Mouse (Mus musculus) spleen, postnatal 10 days (tissue): ENCODE measurements around the gene Lgr6.

Experiments
- DNase-seq, 2 experiments: peaks; one replicate each; pipeline ENCODE4 v3.0.0; 2021 to 2022; ENCODE audit warnings: low spot score in 2 of 2

Gene Lgr6

DNA sequence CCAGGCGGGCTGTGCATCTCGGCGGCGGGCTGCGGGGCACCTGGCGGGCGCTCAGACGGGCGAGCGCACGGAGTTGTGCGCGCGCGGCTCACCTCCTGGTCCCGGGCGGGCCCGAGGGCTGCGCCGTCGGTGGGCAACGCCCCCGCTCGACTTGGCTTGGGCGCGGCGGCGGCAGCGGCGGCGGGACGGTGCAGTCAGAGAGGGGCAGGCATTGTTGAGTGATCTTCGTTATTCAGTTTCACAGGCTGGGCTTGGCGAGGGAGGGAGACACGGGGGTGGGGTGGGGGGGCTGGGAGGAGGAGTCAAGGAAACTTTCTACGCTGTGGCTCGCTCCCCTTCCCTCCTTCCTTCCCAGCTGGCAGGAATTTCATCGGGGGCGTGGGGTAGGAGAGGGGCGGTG is at the start of gene Lgr6:
TSS of gene Lgr6 (minus strand) at position 153 of the 400 bp plus-strand sequence.
- peak in 1 of 2 experiments; percentile 30 for DNase-seq

GRCm38 (mm10) chr1:135154411-135154959 is 49.4 kb upstream of the Lgr6 start:
- peak; percentile 78 for DNase-seq

DNA sequence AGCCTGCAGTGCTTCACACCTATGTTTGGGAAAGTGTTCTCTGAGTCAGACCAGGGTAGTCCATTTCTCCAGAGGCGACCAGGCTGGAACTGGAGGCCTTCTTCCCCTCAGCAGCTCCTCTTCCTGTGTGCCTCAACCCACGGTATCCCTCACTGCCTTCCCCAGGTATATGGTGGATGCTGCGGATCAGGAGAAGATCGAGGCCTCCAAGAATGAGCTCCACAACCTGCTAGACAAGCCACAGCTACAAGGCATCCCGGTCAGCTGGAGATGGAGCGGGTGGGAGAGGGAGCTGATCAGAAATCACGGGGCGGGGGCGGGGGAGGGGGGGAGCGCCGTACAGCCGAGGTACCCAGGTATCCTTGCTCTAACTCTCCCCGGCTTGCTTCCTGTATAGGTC is 48.9 kb upstream of the Lgr6 start:
- DNase-seq: no peak

GRCm38 (mm10) chr1:135148996-135149395 is 43.9 kb upstream of the Lgr6 start:
- DNase-seq: peak in 1 of 2 experiments; percentile 14

DNA sequence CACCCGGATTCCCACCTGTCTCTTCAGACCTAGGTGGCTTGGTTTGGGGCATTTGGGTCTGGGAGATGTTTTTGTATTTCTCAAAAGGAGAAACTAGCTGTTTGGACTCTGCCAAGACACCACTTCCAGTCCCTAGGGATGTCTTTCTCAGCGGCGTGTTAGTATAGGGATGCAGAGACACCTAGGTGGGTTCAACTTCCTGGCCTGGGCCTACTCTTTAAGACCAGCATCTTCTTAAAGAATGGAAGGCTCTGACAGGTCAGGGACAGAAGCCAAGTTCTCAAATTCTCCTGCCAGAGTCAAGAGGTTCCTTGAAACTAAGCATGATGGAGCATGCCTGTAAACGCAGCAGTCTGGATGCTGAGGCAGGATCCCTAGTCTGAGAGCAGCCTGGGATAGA is 43.4 kb upstream of the Lgr6 start:
- no peak for DNase-seq

- no peak for DNase-seq
Measured at GRCm38 (mm10) chr1:135147702-135148058, 42.6 kb upstream of the Lgr6 start.

DNA sequence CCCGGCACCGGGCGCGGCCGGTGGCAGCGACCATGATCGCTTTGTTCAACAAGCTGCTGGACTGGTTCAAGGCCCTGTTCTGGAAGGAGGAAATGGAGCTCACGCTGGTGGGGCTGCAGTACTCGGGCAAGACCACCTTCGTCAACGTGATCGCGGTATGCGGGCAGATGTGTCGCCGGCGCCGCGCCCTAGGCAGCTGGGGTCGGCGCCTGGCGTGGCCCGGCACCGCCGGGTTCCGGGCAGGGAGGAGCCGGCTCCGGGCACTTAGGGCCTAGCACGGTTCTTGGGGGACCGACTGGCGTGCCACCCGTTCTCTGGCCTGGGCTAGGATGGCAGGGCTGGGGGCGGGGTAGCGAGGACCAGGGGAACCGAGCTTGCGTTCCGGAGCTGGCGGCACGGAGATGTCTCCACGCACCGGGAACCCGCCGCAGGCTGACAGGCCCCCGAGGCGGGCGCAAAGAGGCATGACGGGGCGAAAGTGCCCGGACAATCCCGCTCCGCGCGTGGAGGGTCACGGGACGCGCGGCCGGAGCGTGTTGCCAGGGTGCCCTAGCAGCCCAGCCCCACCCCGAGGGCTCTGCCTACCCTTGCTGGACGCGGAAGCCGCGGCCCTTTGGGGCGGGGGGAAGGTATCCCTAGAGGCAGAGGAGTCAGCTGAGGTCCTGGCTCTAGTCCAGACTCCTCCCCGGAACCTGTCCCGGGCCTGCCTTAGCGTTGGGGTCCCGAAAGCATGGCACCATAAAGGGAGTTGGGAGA is 42.0 kb upstream of the Lgr6 start:
- peak; percentile 76 to 82 for DNase-seq

DNA sequence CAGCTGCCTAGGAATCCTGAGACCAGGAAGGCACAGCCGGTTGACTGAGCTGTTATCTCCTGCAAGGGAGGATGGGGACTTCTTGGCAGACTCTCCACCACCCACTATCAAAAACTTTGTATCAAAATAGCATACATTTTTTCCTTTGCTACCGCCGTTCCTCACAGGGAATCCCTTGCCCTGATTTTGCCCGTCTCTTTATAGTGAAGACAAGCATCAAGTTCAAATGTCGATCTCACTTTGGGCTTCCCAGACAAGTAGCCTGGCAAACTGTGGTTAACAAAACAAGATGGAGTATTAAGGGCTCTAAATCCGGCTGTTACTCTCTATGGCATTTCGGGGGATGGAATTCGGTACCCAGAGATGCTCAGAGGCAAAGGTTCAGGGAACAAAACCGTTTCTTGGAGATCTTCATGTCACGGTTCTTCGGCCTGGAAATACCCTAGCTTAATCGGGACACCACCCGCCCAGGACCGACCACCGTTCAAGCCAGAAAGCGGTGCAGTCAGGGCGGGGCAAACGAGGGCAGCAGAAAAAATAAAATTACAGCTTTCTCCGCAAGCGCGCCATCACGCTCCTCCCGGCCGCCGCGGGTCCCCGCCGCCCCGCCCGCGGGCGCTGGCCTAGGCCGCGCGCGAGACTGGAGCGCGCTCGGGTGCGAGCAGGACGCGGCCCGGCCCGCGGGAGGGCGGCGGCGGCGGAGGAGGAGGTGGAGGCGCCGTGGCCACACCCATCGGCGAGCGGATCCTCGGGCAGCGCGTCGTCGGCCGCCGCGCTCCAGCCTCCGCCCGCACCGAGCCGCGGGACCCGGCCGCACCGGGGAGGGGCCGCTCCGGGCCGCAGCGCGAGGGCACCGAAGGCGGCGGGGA is 41.2 kb upstream of the Lgr6 start, which contains the start of gene Arl8a:
TSS of gene Arl8a (plus strand) at position 748 of the 869 bp plus-strand sequence.
- DNase-seq: peak; percentile 81 to 91

DNA sequence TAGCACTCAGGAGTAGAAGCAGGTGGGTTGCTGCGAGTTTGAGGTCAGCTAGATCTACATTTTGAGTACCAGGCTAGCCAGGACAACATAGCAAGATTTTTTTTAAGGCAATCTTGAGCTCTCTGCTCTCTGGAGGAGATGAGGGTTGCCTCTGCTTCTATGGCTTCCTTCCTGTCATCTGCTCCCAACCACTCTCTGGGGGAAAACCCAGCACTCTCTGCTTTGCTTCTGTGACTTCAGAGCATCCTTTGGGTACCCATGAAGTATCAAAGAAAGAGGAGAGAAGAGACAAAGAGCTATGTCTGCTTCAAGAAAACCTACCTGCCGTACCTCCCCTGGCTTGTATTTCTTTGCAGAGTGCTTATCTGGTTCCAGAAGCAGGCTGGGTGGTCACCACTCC is 38.9 kb upstream of the Lgr6 start:
- DNase-seq: no peak

- DNase-seq: no peak
Measured at GRCm38 (mm10) chr1:135142452-135142851, 37.4 kb upstream of the Lgr6 start.

GRCm38 (mm10) chr1:135139906-135140305 is 34.8 kb upstream of the Lgr6 start:
- peak in 1 of 2 experiments; percentile 37 for DNase-seq

DNA sequence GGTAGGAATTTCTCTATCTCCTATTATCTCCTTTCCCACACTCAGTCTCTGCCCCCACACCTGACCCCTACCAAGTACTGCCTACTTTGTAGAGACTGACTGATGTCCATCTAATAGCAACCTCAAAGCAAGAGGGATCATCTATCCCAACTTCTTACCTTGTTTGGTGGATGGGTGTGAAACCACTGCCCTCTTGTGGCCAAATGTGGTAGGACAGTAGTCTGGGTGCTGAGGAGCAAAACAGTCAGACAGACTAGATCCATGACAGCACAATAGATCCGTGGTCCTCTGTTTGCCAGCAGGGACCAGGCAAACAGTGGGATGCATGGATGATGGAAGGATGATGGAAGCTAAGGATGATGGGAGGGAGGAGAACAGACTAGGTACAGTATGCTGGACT is 31.4 kb upstream of the Lgr6 start:
- DNase-seq: peak; percentile 66 to 82

- DNase-seq: no peak
Measured at GRCm38 (mm10) chr1:135135111-135135787, 30.2 kb upstream of the Lgr6 start.

- peak; percentile 41 to 55 for DNase-seq
Measured at GRCm38 (mm10) chr1:135133678-135134435, 28.8 kb upstream of the Lgr6 start.

GRCm38 (mm10) chr1:135132893-135133369 is 27.9 kb upstream of the Lgr6 start:
- DNase-seq: peak; percentile 58 to 62

DNA sequence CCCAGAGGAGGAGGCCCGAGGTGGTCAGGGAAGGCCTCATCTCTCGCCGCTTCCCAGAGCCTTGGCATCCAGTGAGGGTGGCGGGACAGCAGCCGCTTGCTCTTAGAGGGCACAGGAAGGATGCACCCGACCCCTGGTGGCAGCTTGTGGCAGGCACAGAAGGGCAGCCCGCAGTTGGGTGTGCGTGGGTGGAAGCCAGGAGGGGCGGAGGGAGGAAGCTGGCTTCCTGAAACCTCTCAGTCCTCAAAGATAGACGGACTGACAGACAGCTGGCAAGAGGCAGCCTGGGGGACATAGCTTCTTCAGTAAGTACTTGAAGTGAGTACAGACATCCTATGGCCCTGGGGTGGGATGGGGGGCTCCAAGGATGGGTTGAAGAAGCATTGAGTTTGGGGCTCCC is 27.4 kb upstream of the Lgr6 start, which contains the start of gene Ptpn7:
TSS of gene Ptpn7 (plus strand) at position 228 of the 400 bp plus-strand sequence.
- DNase-seq: peak; percentile 73 to 93

GRCm38 (mm10) chr1:135131560-135131959 is 26.5 kb upstream of the Lgr6 start:
- peak; percentile 39 to 43 for DNase-seq

DNA sequence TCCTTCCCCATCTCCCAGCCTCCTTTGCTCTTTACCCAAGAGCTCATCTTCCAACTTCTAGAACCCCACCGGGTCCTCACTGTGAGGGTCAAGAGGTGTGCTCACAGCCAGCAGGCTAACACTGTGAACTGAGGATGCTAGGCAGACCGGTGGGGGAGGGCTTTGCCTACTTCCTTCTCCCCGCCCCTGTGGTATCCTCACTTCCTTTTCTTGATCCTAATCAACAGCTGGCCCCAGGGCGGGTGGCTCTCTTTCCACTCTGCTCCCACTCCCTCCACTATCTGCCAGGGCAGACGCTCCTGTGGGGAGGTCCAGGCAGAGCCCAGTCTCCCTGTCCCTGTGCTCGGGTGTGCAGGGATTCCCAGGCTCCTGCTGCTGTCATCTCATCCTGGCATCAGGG is 26.0 kb upstream of the Lgr6 start:
- peak; percentile 43 to 67 for DNase-seq

- DNase-seq: no peak
Measured at GRCm38 (mm10) chr1:135130376-135131018, 25.4 kb upstream of the Lgr6 start.

GRCm38 (mm10) chr1:135129543-135130183 is 24.6 kb upstream of the Lgr6 start:
- DNase-seq: no peak
